Mouse (Mus musculus) E14TG2a.4 (cell line): Measurements from ENCODE around the gene Zcrb1.

Experiments
- H3K27me3 ChIP-seq: 2 replicates; pipeline ENCODE4 v1.6.1; 2014; ENCODE audit warnings: low read length, control low read depth; ENCODE audit not compliant: insufficient read depth
- H3K36me3 ChIP-seq: 2 replicates; pipeline ENCODE4 v1.6.1; 2014; ENCODE audit warnings: low read length, control low read depth; ENCODE audit not compliant: insufficient read depth
- H3K4me1 ChIP-seq: replicated peaks from 2 replicates; pipeline ENCODE4 v1.6.1; 2014; ENCODE audit warnings: low read depth, low read length, control low read depth
- H3K4me3 ChIP-seq: replicated peaks from 2 replicates; pipeline ENCODE4 v1.5.1; 2014; ENCODE audit warnings: mild to moderate bottlenecking, low read length
- H3K9me3 ChIP-seq: 2 replicates; pipeline ENCODE4 v1.6.1; 2014; ENCODE audit warnings: low read length, control low read depth
- CTCF ChIP-seq: conservative IDR thresholded peaks from 2 replicates; pipeline ENCODE4 v1.5.1; 2014; ENCODE audit warnings: low read length
- NANOG ChIP-seq: IDR thresholded peaks from 2 replicates; pipeline ENCODE4 v1.6.1; 2014; ENCODE audit warnings: borderline replicate concordance, low read length, mixed read lengths
- POU5F1 ChIP-seq: IDR thresholded peaks from 2 replicates; pipeline ENCODE4 v1.6.1; 2014; ENCODE audit warnings: low read length, borderline replicate concordance

Zcrb1 gene

DNA sequence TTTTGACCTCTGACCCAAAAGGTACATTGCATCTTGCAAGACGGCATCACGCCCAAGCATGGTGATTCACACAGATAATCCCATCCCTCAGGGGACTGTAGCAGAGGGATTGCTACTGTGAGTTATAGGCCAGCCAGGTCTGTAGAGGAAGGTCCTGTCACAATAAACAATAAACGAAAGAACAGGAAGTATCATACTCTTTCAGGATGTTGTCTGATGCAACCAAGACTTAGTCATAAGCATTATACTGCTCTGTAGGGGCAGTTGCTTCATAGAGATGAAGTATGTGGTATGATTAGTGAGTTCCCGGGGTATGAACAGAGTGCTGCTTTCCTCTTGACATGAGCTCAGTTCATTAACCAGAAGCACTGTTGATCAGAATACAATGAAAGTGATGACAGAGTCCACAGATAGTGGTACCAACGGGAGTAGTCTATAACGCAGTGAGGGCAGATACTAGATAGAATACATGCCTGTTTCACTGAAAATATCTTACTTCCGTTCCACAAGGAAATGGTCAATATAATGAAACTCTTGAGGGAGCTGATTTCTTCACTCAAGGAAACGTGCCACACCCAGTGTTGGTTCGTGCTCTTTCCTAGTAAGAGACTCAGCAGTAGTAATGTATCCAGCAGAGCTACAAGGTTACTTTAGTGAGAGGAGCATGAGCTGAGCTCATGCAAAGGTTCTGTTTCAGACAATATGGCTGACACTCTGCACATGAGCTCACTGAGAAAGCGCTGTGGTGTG, 57.3 kb downstream of the Zcrb1 start:
- Histone ChIP-seq H3K36me3 (no peaks in the 10 kb centered on the region), H3K9me3 (no peaks in the 10 kb centered on the region), H3K27me3 (peaks cover 46% of the 10 kb centered on the region), H3K4me1 (peaks cover 6% of the 10 kb centered on the region; the same call in 1 of the 2 replicates), H3K4me3 (no peak overlapping the region)
- no peak for TF ChIP-seq CTCF
- TF ChIP-seq NANOG: no peak
- TF ChIP-seq POU5F1: no peak

DNA sequence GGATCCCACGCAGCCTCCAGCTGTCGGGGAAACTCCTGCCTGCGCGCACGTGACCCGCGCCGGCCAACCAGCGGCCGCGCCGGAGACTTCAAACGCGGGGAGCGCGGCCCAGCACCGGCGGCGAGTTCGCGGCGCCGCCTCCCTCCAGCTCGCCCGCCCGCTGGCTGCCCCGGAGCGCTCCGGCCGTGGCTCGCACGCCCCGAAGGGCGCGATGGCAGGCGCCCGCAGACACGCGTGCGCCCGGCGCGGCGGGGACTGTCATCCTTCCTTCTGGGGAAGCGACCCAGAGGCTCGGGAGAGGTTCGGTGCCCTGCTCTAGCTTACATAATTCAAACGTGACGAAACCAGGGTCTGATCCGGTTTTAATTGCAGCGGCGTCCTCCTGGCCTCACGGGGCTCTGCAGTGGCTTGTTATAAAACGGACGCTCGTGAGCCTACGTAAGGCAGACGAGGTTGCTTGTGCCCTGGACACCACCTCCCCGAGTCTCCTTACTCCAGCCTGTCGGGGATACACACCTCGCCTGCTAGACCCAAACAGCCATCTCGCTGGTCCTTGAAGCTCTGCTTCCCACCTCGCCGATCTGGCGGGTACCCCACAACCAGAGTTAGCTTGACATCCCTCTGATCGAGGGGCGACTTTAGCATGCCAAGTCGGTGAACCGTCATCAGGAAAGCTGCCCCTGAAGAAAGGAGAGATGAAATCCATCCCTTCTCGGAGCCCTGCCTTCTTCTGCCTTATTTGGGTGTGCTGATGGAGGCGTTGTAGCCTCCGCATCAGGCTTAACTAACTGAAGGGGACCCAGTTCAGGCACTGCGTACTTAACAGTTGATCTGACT, 61.0 kb downstream of the Zcrb1 start, which contains the start of gene Yaf2:
Gene Yaf2 (minus strand): TSS at position 11 of the 837 bp plus-strand sequence.
- peaks cover 6% of the 10 kb centered on the region; the same call in 1 of the 2 replicates for H3K4me1 ChIP-seq
- H3K4me3 ChIP-seq: peak within 1 kb of the TSS; percentile 82
- TF ChIP-seq POU5F1 (no peak), NANOG (no peak), CTCF (no peak)
- H3K9me3 ChIP-seq: no peaks in the 10 kb centered on the region
- no peaks in the 10 kb centered on the region for H3K36me3 ChIP-seq
- H3K27me3 ChIP-seq: peaks cover 54% of the 10 kb centered on the region

DNA sequence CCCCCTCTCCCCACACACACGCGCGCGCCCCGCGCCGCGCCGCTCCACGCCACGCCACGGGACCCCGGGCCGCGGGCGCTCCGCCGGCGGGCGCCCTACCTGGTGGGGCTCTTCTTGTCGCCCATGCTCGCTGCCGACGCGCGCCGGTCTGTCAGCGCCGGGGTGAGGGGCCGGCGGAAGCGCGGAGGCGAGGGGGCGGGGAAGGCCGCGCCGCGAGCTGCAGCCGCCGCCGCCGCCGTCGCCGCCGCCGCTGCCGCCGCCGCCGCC, 61.5 kb downstream of the Zcrb1 start:
- Histone ChIP-seq H3K36me3 (no peaks in the 10 kb centered on the region), H3K27me3 (peaks cover 53% of the 10 kb centered on the region), H3K4me3 (peak overlapping the region; percentile 82), H3K4me1 (peaks cover 6% of the 10 kb centered on the region; the same call in 1 of the 2 replicates), H3K9me3 (no peaks in the 10 kb centered on the region)
- TF ChIP-seq POU5F1 (no peak), CTCF (no peak), NANOG (no peak)
